Mouse (Mus musculus) brain, embryonic 14.5 days (tissue): ENCODE results near the gene Cacna2d1.

Experiments used
- CTCF ChIP-seq: fragments of 200-500 bp; IDR thresholded peaks from 2 replicates; pipeline ENCODE4 v1.5.1; 2012; ENCODE audit warnings: inconsistent platforms, mild to moderate bottlenecking, moderate library complexity, borderline replicate concordance; ENCODE audit not compliant: insufficient read depth, insufficient read length; ENCODE audit errors: extremely low read depth
- POLR2A ChIP-seq: fragments of 200-500 bp; IDR thresholded peaks from 2 replicates; pipeline ENCODE4 v1.6.1; 2012; ENCODE audit warnings: mild to moderate bottlenecking, inconsistent platforms, borderline replicate concordance; ENCODE audit not compliant: poor library complexity, insufficient read depth, insufficient read length, severe bottlenecking; ENCODE audit errors: extremely low read depth

GRCm38 (mm10) chr5:15941191-15941725 is 6.8 kb downstream of the Cacna2d1 start:
- TF ChIP-seq CTCF, result no peak
- no peak for TF ChIP-seq POLR2A
